Mouse (Mus musculus) urinary bladder, adult 18-20 months (tissue): ENCODE data around the gene Hspb9.

ENCODE experiments used
- DNase-seq, 2 experiments: peaks; one replicate each; pipeline ENCODE4 v3.0.0; 2022; ENCODE audit warnings: low spot score in 2 of 2, mixed read lengths in 2 of 2

Gene Hspb9

GRCm38 (mm10) chr11:100713735-100714533 lies at the start of gene Hspb9:
TSS of gene Hspb9 (plus strand) at chr11:100713850.
- DNase-seq: peak in 1 of 2 experiments; percentile 52

- no peak for DNase-seq
Measured at GRCm38 (mm10) chr11:100671049-100671448, 42.6 kb upstream of the Hspb9 start.

- no peak for DNase-seq
Measured at GRCm38 (mm10) chr11:100671956-100672355, 41.7 kb upstream of the Hspb9 start.

GRCm38 (mm10) chr11:100673169-100673568 lies 40.5 kb upstream of the Hspb9 start:
- DNase-seq: peak; percentile 9 to 20

GRCm38 (mm10) chr11:100677810-100678209 lies 35.8 kb upstream of the Hspb9 start:
- DNase-seq: no peak

- DNase-seq: no peak
Measured at GRCm38 (mm10) chr11:100681826-100682225, 31.8 kb upstream of the Hspb9 start.

GRCm38 (mm10) chr11:100682526-100682925 lies 31.1 kb upstream of the Hspb9 start:
- no peak for DNase-seq

GRCm38 (mm10) chr11:100684084-100684483 lies 29.6 kb upstream of the Hspb9 start:
- DNase-seq: no peak

GRCm38 (mm10) chr11:100685371-100685770 lies 28.3 kb upstream of the Hspb9 start:
- no peak for DNase-seq

GRCm38 (mm10) chr11:100687265-100687664 lies 26.4 kb upstream of the Hspb9 start:
- DNase-seq: no peak

GRCm38 (mm10) chr11:100688443-100688842 lies 25.2 kb upstream of the Hspb9 start:
- DNase-seq: no peak

GRCm38 (mm10) chr11:100690389-100690788 lies 23.3 kb upstream of the Hspb9 start:
- no peak for DNase-seq

- DNase-seq: no peak
Measured at GRCm38 (mm10) chr11:100692164-100692616, 21.5 kb upstream of the Hspb9 start, which contains the start of gene Zfp385c. TSS of gene Zfp385c (minus strand) at chr11:100692455.

- no peak for DNase-seq
Measured at GRCm38 (mm10) chr11:100693154-100693553, 20.5 kb upstream of the Hspb9 start.

- no peak for DNase-seq
Measured at GRCm38 (mm10) chr11:100694926-100695325, 18.7 kb upstream of the Hspb9 start.

- DNase-seq: no peak
Measured at GRCm38 (mm10) chr11:100697921-100698320, 15.7 kb upstream of the Hspb9 start.

GRCm38 (mm10) chr11:100700710-100701109 lies 12.9 kb upstream of the Hspb9 start:
- no peak for DNase-seq

GRCm38 (mm10) chr11:100701301-100701700 lies 12.3 kb upstream of the Hspb9 start:
- peak in 1 of 2 experiments; percentile 61 for DNase-seq

- DNase-seq: peak in 1 of 2 experiments; percentile 52
Measured at GRCm38 (mm10) chr11:100702081-100702851, 11.4 kb upstream of the Hspb9 start.

- DNase-seq: no peak
Measured at GRCm38 (mm10) chr11:100702906-100703305, 10.7 kb upstream of the Hspb9 start.

GRCm38 (mm10) chr11:100703366-100703765 lies 10.3 kb upstream of the Hspb9 start:
- no peak for DNase-seq

- no peak for DNase-seq
Measured at GRCm38 (mm10) chr11:100703851-100704531, 9.7 kb upstream of the Hspb9 start, which contains the start of gene Dhx58. TSS of gene Dhx58 (minus strand) at chr11:100704271.
